Mouse (Mus musculus) intestine, embryonic 15.5 days (tissue): ENCODE data around the gene Tanc1. TPM values are rescaled to one million over a fixed set of nuclear protein-coding genes. Genes with fewer than 3 reads are reported as not detected.

Experiments used
- ATAC-seq: fragments of 200-750 bp; cut with Nextera tagmentation; 2 replicates; pipeline ENCODE4 v1.8.0; 2017; ENCODE audit warnings: moderate TSS enrichment, moderate library complexity
- H3K27ac ChIP-seq: fragments of 300-500 bp; sonication (generic); 2 replicates; pipeline ENCODE4 v1.5.1; 2015; ENCODE audit warnings: mild to moderate bottlenecking, inconsistent platforms
- H3K27me3 ChIP-seq: fragments of 300-500 bp; sonication (generic); replicated peaks from 2 replicates; pipeline ENCODE4 v1.6.1; 2015; ENCODE audit warnings: inconsistent platforms
- H3K36me3 ChIP-seq: fragments of 300-500 bp; sonication (generic); 2 replicates; pipeline ENCODE4 v1.6.1; 2015; ENCODE audit warnings: inconsistent platforms
- H3K4me1 ChIP-seq: fragments of 300-500 bp; sonication (generic); replicated peaks from 2 replicates; pipeline ENCODE4 v1.6.1; 2015; ENCODE audit warnings: inconsistent platforms
- H3K4me2 ChIP-seq: fragments of 300-500 bp; sonication (generic); replicated peaks from 2 replicates; pipeline ENCODE4 v1.6.1; 2015; ENCODE audit warnings: mild to moderate bottlenecking, inconsistent platforms
- H3K4me3 ChIP-seq: fragments of 300-500 bp; sonication (generic); replicated peaks from 2 replicates; pipeline ENCODE4 v1.5.1; 2015; ENCODE audit warnings: inconsistent platforms
- H3K9ac ChIP-seq: fragments of 300-500 bp; sonication (generic); 2 replicates; pipeline ENCODE4 v1.6.1; 2015; ENCODE audit warnings: inconsistent platforms
- H3K9me3 ChIP-seq: fragments of 300-500 bp; sonication (generic); 2 replicates; pipeline ENCODE4 v1.6.1; 2016; ENCODE audit warnings: inconsistent platforms
- WGBS: fragments of 180-500 bp; shearing (Covaris S2); methylation state at CpG from one replicate; pipeline ENCODE4 v1.1.7; 2015; 5-methylcytosine and 5-hydroxymethylcytosine counted together
- polyA plus RNA-seq: library from polyadenylated mRNA; unstranded; fragments of >200 nt; fragmentation: Nextera tagmentation; extraction: Ambion mirVana; gene quantifications from 2 replicates; pipeline ENCODE4 v1.2.1, GENCODE M21; 2015

Gene Tanc1
- polyA plus RNA-seq, 1 experiment from 2014 or later: 19.8 TPM

- H3K27me3 ChIP-seq: no peaks in the 10 kb centered on the region
- H3K36me3 ChIP-seq: no peaks in the 10 kb centered on the region
- no peaks in the 10 kb centered on the region for H3K9me3 ChIP-seq
- ATAC-seq: no peak
- no peak overlapping the region for H3K27ac ChIP-seq
- WGBS: 75% methylated on average over 7 of the region's 7 CpGs
- H3K4me1 ChIP-seq: peaks cover 27% of the 10 kb centered on the region
- no peak overlapping the region for H3K4me3 ChIP-seq
- H3K9ac ChIP-seq: no peak overlapping the region
- no peak overlapping the region for H3K4me2 ChIP-seq
These were observed 7.2 kb downstream of the Tanc1 start for GRCm38 (mm10) chr2:59618996-59619395.

GRCm38 (mm10) chr2:59620601-59621000, 8.8 kb downstream of the Tanc1 start:
- Histone ChIP-seq H3K4me2 (no peak overlapping the region), H3K27ac (no peak overlapping the region), H3K9me3 (no peaks in the 10 kb centered on the region), H3K4me1 (peaks cover 20% of the 10 kb centered on the region), H3K36me3 (no peaks in the 10 kb centered on the region), H3K9ac (no peak overlapping the region), H3K27me3 (no peaks in the 10 kb centered on the region), H3K4me3 (no peak overlapping the region)
- WGBS: 86% methylated on average over 5 of the region's 5 CpGs
- ATAC-seq: no peak

DNA sequence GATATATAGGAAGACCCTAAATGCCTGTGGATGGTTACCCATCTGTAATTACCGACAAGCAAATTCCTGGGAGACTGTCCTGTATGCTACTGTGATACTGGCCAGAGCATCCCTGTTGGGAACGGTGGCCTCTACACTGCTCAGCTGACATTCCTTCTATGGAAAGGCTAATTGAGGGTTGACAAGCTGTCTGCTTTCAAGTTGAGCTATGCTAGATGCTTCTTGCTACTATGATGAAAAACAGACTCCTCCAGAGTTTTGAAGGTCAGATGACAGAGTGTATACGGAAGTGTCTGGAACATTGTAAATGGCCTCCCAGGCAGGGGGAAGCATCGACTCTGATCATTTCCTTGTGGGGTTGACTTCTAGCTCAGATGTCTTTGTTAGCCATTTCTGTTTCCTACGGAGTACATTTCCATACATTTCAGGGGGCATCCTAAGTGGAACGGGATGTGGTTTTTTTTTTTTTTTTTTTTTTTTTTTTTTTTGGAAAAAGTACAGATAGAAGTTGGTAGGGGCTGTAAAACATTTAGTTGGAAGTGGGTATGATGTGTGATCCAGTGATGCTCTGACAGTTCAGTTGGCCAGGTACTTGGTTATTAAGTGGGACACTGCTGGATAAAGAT, 10.8 kb downstream of the Tanc1 start:
- WGBS: 26% methylated on average over 6 of the region's 6 CpGs
- Histone ChIP-seq H3K36me3 (no peaks in the 10 kb centered on the region), H3K4me2 (no peak overlapping the region), H3K4me3 (no peak overlapping the region), H3K27ac (no peak overlapping the region), H3K27me3 (no peaks in the 10 kb centered on the region), H3K9me3 (no peaks in the 10 kb centered on the region), H3K4me1 (peaks cover 20% of the 10 kb centered on the region), H3K9ac (no peak overlapping the region)
- ATAC-seq: peak; percentile 54; the same call in 1 of the 2 replicates

DNA sequence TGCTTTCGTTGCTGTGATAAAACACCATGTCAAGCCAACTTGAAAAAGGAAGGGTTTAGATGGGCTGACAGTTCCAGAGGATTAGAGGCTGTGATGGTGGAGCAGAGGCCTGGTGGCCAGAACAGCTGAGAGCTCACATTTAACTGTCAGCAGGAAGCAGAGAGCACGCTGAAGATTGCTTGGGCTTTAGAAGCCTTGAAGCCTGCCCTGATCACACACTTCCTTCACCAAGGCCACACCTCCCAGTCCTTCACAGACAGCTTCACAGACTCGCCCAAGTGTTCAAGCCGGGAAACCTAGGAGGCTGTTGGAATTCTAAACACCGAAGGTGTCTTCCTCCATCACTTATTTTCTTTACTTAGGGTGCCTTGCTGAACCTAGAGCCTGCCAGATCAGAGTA, 12.0 kb downstream of the Tanc1 start:
- Histone ChIP-seq H3K4me1 (peaks cover 29% of the 10 kb centered on the region), H3K27ac (no peak overlapping the region), H3K9ac (no peak overlapping the region), H3K4me2 (no peak overlapping the region), H3K9me3 (no peaks in the 10 kb centered on the region), H3K27me3 (no peaks in the 10 kb centered on the region), H3K36me3 (no peaks in the 10 kb centered on the region), H3K4me3 (no peak overlapping the region)
- WGBS: 59% methylated on average over 5 of the region's 5 CpGs
- no peak for ATAC-seq

DNA sequence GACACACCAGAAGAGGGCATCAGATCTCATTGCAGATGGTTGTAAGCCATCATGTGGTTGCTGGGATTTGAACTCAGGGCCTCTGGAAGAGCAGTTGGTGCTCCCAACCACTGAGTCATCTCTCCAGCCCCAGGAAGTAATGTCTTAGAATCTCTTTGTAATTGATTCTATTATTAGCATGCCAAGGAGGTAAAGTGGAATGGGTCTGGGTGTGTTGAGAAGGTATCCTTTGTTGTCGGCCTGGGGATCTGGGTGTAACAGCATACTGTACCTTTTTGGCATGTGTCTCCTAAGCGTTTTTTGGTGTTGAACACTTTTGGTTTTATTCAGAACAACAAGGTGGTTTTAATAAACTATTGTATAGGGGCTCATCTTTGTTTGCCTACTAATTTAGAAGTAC, 13.6 kb downstream of the Tanc1 start:
- Histone ChIP-seq H3K9ac (no peak overlapping the region), H3K27me3 (no peaks in the 10 kb centered on the region), H3K36me3 (no peaks in the 10 kb centered on the region), H3K9me3 (no peaks in the 10 kb centered on the region), H3K4me1 (peaks cover 39% of the 10 kb centered on the region), H3K4me2 (no peak overlapping the region), H3K27ac (no peak overlapping the region), H3K4me3 (no peak overlapping the region)
- ATAC-seq: no peak
- WGBS: 87% methylated on average over 2 of the region's 2 CpGs

DNA sequence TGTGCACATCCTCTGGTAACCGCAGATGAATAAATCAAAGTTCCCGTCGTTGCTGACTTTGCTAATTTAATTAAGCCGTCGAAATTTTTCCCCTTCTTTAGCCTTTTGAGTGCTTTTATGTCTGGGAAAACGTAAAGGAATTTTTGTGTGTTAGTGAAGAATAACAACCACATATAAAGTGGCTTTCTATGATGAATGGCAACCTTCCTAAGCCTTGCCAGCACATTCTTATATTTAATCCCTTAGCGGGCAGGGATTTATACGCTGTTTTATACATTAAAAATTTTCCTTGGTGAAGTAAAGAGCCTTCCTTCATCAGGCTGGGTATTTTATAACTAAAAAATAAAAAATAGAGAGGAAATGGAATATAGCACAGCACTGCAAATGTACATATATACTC, 14.1 kb downstream of the Tanc1 start:
- H3K4me1 ChIP-seq: peaks cover 39% of the 10 kb centered on the region

DNA sequence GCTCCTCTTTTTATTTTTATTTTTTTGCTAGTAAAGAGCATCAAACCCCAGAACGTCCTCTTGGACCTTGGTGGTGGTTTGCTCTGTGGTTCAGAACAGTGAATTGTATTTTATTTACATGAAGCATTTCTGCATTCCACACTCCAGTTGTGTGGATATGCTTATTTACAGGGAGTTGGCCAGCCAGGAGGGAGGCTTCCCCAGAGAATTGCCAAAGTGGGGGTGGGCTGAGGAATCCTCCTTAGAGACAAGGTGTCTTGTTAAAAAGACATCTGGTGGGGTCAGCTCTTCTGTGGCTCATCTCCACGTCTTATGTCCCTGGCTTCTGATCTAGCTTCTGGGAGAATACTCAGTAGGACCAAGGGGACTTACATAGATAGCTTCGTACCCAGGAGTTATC, 14.6 kb downstream of the Tanc1 start:
- H3K36me3 ChIP-seq: no peaks in the 10 kb centered on the region
- H3K27ac ChIP-seq: no peak overlapping the region
- H3K9me3 ChIP-seq: no peaks in the 10 kb centered on the region
- H3K4me3 ChIP-seq: no peak overlapping the region
- H3K4me1 ChIP-seq: peaks cover 42% of the 10 kb centered on the region
- no peak overlapping the region for H3K9ac ChIP-seq
- no peak overlapping the region for H3K4me2 ChIP-seq
- no peaks in the 10 kb centered on the region for H3K27me3 ChIP-seq
- ATAC-seq: no peak
- 70% methylated on average over 3 of the region's 3 CpGs for WGBS

More for the DNA sequence above, 14.1 kb downstream of the Tanc1 start:
- Histone ChIP-seq H3K27ac (no peak overlapping the region), H3K4me2 (no peak overlapping the region), H3K9ac (no peak overlapping the region), H3K27me3 (no peaks in the 10 kb centered on the region), H3K36me3 (no peaks in the 10 kb centered on the region), H3K9me3 (no peaks in the 10 kb centered on the region), H3K4me3 (no peak overlapping the region)
- 60% methylated on average over 8 of the region's 8 CpGs for WGBS
- ATAC-seq: no peak

GRCm38 (mm10) chr2:59627502-59627901, 15.7 kb downstream of the Tanc1 start:
- no peak overlapping the region for H3K4me2 ChIP-seq
- no peak overlapping the region for H3K4me3 ChIP-seq
- H3K36me3 ChIP-seq: no peaks in the 10 kb centered on the region
- no peaks in the 10 kb centered on the region for H3K9me3 ChIP-seq
- no peak overlapping the region for H3K9ac ChIP-seq
- no peak for ATAC-seq
- 44% methylated on average over 1 of the region's 1 CpGs for WGBS
- H3K27ac ChIP-seq: no peak overlapping the region
- peaks cover 39% of the 10 kb centered on the region for H3K4me1 ChIP-seq
- no peaks in the 10 kb centered on the region for H3K27me3 ChIP-seq

- no peak overlapping the region for H3K4me2 ChIP-seq
- 0 out of 2 replicates have a peak overlapping the region, but pooled peaks have one; percentile 6 for H3K27ac ChIP-seq
- H3K9ac ChIP-seq: no peak overlapping the region
These were observed 16.4 kb downstream of the Tanc1 start for GRCm38 (mm10) chr2:59628057-59628901.

GRCm38 (mm10) chr2:59629829-59630228, 18.0 kb downstream of the Tanc1 start:
- peak; percentile 31; the same call in 1 of the 2 replicates for ATAC-seq
- Histone ChIP-seq H3K4me1 (peaks cover 33% of the 10 kb centered on the region), H3K27ac (no peak overlapping the region), H3K9me3 (no peaks in the 10 kb centered on the region), H3K36me3 (no peaks in the 10 kb centered on the region), H3K9ac (no peak overlapping the region), H3K4me2 (no peak overlapping the region), H3K27me3 (no peaks in the 10 kb centered on the region), H3K4me3 (no peak overlapping the region)
- WGBS: 75% methylated on average over 4 of the region's 4 CpGs

More at GRCm38 (mm10) chr2:59628057-59628901, 16.4 kb downstream of the Tanc1 start:
- WGBS: 60% methylated on average over 17 of the region's 17 CpGs
- Histone ChIP-seq H3K36me3 (no peaks in the 10 kb centered on the region), H3K9me3 (no peaks in the 10 kb centered on the region), H3K4me3 (no peak overlapping the region), H3K4me1 (peaks cover 38% of the 10 kb centered on the region), H3K27me3 (no peaks in the 10 kb centered on the region)
- ATAC-seq: peak; percentile 69

GRCm38 (mm10) chr2:59631406-59631805, 19.6 kb downstream of the Tanc1 start:
- WGBS: 64% methylated on average over 5 of the region's 5 CpGs
- ATAC-seq: no peak

DNA sequence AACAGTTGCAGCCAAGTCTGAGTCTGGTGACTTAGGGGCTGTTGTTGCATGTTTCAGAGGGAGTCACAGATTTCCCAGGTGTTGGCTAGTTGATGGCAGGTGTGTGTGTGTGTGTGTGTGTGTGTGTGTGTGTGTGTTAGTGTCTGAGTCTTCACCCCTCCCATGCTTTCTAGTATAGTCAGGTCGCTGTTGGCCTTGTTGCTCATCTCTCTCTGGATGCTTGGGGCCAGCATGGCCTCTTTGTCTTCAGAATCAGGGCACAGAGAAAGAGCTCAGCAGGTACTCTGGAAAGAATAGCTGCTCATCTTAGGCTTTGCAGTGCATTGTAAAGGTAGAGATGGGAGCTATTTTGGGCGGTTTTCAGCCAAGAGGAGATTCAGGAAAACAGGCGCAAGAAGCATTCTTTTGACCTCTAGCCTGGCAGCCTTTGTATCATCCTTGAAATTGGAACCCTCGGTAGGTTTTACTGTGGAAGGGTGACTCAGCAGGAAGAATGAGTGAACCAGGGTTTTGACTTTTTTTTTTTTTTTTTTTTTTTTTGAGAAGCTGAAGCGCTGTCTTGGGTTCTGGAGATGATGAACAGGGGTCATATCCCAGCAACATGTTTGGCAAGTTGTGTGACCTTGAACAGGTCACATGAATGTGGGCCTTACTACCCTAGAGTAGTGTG, 22.1 kb downstream of the Tanc1 start:
- Histone ChIP-seq H3K4me3 (no peak overlapping the region), H3K36me3 (no peaks in the 10 kb centered on the region), H3K27ac (no peak overlapping the region), H3K9me3 (no peaks in the 10 kb centered on the region), H3K4me2 (no peak overlapping the region), H3K27me3 (no peaks in the 10 kb centered on the region), H3K4me1 (peaks cover 14% of the 10 kb centered on the region), H3K9ac (no peak overlapping the region)
- no peak for ATAC-seq
- 69% methylated on average over 5 of the region's 5 CpGs for WGBS

More at GRCm38 (mm10) chr2:59631406-59631805, 19.6 kb downstream of the Tanc1 start:
- H3K27me3 ChIP-seq: no peaks in the 10 kb centered on the region
- no peak overlapping the region for H3K27ac ChIP-seq
- H3K4me3 ChIP-seq: no peak overlapping the region
- H3K36me3 ChIP-seq: no peaks in the 10 kb centered on the region
- peaks cover 31% of the 10 kb centered on the region for H3K4me1 ChIP-seq
- no peak overlapping the region for H3K9ac ChIP-seq
- no peak overlapping the region for H3K4me2 ChIP-seq
- H3K9me3 ChIP-seq: no peaks in the 10 kb centered on the region
